Mouse (Mus musculus) gastrocnemius, postnatal 14 days (tissue): ENCODE data around the gene Hsd17b3. TPM values are rescaled to one million over a fixed set of nuclear protein-coding genes. Genes with fewer than 3 reads are reported as not detected.
A peak's percentile ranks its signal among the peaks of the same experiment; 100 is the strongest.
"Not testable (repeated sequence)": the region's sequence is repeated elsewhere in the genome, so short reads cannot be mapped to it uniquely, and the experiment has no call there.

Experiments
- DNase-seq: peaks from one replicate; pipeline ENCODE4 v3.0.0; 2021; ENCODE audit warnings: mixed read lengths
- intact Hi-C: fragments of 180-260 bp; cut with DNase I; formaldehyde crosslinking; loops from one replicate; pipeline ENCODE4 v1.15.1; 2025; ENCODE audit warnings: low total_unique reads
- total RNA-seq, 2 experiments: library from RNA; stranded (reverse); gene quantifications; 2 replicates each; pipeline ENCODE4 v1.2.3; 2021

Gene Hsd17b3
- total RNA-seq, 2 experiments from 2014 or later = not detected

DNA sequence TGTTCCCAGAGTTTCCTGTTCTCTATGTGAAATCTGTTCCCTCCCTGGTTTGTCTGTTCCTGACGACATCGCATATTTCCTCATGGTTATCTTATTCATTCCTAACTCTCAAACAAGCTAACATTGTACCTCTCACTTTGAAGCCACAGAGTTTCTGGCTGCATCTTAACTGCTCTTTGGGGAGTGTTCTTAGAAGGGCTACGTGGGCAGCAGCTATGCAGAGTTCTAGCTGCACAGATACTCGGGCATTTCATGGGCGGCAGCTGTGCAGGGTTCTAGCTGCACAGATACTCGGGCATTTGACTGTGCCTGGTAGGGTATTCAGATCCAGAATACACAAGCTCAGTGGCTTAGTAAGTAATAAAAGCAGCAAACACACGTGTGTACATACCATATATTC is 973 bp downstream of the Hsd17b3 start:
- intact Hi-C loops = no loop called here
- DNase-seq = no peak

DNA sequence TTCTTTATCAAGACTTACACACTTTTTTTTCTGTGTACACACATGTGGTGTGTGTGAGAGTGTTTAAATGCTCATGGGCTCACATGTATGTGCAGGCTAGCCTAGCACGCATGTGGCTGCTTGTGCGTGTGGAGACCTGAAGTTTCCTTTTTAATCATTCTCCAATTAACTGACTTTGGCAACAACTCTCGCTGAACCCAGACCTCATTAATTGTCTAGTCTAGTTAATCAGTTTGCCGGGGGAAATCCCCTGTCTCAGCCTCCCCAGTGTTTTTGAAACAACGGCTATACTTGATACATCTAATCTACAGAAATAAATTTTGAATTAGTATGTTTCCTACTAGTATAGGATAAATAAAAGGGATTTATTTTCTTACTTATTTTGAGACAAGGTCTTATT is 3.0 kb downstream of the Hsd17b3 start:
- intact Hi-C loops = no loop called here

DNA sequence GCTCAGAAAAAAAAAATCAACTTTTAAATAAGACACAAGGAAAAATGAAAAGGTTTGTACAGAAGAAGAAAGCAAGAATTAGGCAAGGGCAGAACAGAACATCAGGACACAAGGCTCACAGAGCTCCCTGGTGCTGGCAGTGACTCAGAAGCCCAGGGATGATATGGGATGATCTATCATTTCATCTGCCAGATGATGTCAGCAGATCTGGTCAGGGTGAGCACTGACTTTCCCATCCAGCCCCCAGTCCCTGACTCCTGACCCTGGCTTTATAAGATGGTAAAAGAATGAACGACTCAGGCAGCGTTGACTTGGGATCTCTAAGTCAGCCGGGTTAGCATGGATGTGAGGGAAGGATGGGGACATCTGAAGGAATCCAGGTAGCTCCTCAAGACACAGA is 5.7 kb downstream of the Hsd17b3 start:
- intact Hi-C loops = no loop called here

More for the DNA sequence above, 3.0 kb downstream of the Hsd17b3 start:
- DNase-seq = no peak

DNA sequence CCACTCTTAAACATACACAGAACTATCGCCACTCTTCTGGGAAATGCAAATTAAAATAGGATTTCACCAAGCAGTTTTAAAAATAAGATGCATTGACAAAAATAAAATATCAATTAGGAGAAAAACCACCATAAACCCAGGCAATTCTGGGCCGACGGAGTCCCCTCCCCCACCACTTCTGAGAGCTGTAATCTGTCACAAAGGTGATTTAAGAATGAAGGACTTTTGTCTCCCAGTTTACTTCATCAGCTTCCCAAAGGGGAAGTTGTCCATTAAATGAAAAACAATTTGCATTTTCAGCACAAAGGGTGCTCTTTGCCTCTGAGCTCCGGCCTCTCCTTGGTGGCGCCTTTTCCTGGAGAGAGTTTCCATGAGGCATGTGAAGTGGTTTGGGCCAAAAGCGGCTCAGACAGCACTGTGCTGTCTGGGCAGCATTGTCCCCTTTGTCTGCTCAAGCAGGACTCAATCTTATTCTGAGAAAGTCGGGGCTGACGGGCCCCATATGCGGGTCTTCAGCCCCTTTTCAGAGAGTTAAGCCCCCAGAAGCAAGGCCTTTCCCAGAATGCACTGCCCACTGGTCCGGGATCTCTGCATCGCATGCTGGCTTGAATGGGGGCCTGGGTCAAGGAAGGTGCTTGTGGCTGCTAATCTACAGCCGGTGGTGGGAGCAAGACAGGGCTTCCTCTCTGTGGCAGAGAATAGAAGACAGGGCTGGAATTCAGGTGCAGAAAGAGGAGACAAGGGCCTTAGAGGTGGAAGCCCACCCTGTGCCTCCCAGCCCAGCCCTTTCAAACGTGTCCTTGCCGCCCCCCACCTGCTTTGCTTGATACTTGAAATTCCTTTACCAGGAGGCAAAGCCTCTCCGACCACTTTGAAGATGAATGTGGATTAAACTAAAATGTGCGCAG is 7.8 kb downstream of the Hsd17b3 start:
- intact Hi-C loops = no loop called here

More for the DNA sequence above, 5.7 kb downstream of the Hsd17b3 start:
- DNase-seq = no peak

DNA sequence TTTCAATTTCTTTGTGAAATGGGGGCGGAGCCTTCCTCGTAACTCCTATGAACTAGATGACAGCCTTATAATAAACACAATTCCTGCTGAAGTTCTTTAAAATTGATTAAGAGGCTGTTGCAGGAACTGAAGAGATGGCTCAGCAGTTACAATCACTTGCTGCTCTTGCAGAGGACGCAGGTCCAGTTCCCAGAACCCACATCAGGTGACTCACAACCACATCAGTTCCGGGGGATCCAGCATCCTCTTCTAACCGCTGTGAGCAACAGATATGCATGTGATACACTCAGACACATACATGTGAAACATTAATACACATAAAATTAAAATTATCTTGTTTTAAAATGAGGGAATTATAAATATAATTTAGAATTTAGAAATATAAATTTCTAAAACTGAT is 11.4 kb downstream of the Hsd17b3 start:
- intact Hi-C loops = no loop called here

More for the DNA sequence above, 7.8 kb downstream of the Hsd17b3 start:
- no peak for DNase-seq

DNA sequence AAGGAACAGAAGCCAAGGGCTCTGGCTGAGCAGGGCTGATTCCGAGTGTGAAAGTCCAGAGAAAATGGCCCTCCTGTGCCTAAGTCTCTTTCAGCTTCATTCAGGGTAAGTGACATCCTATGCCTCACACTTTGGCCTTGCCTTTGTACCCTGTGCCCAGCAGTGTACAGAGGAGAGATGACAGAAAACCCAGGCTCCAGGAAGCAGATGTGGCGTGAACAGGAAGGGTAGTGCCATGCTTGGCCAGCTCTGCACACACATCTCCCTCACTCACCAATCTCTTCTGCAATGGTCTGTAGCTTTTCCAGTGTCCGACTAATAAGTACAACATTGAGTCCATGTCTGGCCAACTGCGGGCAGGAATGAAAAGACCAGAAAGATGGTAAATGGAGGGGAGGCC is 13.0 kb downstream of the Hsd17b3 start:
- intact Hi-C loops = no loop called here
- no peak for DNase-seq

More for the DNA sequence above, 11.4 kb downstream of the Hsd17b3 start:
- no peak for DNase-seq

DNA sequence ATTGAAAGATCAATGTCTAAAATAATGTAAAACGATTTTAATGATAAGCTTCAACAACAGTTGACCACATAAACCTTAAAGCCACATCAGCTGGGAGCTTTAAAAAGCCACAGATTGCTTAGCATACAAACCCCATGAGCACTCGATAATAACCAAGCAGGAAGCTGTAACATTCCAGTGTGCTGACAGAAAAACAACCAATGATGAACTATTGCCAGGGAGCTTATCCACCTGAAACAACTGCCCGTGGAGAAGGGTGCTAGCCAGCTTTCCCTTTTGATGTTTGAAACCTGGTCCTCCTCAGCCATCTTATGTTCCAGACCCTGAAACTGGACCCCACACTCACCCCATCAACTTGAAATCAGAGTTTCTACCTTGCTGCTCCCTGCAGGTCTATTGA is 22.4 kb downstream of the Hsd17b3 start:
- no peak for DNase-seq
- intact Hi-C loops = no loop called here

DNA sequence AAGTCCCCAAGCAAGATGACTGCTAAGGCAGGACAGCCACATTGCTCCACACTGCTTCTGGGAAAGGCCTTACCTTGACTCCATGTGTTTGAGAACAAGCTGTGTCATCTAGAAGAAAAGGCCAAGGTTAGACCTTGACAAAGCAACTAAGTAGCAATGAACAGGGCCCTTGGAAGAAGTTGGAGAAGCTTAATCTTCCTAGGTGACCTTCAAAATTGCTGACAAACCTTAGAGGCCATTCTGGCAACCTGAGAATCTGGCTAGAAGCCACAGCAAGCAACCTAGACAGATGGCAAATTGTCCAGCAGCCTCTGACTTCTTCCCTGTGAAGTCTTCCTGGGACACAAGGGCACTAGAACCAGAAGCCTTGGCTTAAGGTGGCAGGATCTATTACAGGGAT is 24.8 kb downstream of the Hsd17b3 start:
- intact Hi-C loops = no loop called here
- DNase-seq = no peak

DNA sequence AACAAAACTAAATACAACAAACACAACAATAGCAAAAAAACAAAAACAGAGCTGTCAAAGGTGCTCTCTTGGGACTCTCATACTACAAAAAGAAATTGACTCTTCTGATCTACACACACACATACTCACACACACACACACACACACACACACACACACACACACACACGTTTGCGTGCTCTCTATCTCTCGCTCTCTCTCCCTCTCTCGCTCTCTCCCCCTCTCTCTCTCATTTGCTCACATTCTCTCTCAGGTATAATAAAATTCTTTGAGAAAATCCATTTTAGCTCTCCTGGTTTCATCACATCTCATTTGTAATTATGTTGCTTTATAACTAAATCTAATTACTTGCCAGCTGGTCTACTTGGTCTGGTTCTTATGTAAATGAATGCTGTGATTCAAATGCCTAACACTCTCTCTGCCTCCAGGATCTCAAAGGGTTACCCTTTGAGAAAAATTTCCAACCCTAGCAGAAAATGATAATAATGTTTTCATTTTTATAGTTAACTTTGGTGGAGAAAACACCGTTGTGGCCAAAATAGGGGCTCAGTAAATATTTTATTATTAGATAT is 28.0 kb downstream of the Hsd17b3 start:
- no peak for DNase-seq
- intact Hi-C loops = no loop called here

DNA sequence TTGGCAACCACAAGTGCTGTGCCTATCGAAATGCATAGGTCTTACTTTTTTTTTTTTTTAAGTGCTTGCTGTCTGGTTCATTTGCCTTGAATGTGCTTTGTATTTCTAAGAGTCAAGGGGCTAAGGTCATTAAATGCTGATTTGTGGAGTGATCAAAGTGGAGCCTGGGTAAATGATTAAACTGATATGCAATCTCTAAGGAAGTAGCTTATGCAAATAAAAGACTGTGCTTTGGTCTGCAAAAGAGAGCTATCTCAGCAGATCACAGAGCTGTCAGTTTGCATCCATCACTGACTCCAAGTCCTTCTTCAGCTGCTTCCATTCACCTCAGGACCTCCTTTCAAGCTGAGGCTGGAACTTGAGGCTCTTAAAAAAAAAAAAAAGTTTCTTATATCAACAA is 35.1 kb downstream of the Hsd17b3 start:
- intact Hi-C loops = no loop called here
- DNase-seq = no peak

DNA sequence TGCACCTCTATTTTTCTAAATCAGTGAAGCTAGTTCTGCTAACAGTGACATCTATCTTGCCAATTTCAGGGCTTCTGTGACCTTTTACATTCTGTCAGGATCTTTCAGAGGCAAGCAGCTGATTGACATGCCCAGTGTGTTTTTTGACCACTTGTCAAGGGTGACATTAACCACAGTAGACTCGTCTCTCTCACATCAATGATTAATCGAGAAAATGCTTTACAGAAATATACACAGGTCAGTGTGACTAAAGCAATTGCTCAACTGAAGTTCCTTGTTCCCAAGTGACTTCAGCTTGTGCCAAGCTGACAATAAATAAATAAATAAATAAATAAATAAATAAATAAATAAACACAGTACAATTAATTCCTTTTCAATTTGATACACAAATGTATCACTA is 36.7 kb downstream of the Hsd17b3 start:
- intact Hi-C loops, DNase-seq: not testable (repeated sequence)

DNA sequence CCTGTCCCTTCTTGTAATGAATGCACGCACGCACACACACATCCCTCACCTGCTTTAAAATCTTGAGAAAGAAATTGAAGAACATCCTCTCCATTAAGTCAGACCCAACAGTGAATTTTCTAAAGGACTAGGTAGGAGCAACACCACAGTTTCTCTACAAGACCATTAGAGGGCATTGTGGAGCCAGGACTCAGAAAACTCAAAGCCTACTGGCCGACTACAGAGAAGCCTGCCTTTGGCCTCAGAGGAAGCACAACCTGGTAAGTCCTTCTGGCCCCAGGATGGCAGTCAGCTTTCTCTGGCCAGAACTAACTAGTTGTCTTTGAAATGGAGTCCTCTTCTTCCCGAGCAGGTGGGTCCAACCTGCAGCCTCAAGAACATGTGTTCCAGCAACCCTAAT is 38.1 kb downstream of the Hsd17b3 start:
- no peak for DNase-seq
- intact Hi-C loops = no loop called here

DNA sequence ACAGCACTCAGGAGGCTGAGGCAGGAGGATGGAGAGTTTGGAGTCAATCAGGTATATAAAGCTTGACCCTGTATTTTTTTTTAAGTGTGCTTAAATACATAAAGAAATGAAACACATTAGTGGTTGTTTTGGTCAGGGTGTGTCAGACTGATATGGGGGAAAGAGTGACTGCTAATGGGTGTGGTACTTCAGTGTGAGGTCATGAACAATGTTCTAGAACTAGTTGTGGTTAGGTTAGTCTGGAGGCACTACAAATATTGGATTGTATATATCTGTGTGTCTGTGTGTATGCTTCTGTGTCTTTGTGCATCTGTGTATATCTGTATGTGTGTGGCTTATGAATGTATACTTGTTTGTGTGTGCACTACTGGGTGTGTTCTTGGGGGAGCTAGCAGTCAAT is 39.5 kb downstream of the Hsd17b3 start:
- intact Hi-C loops = no loop called here
- no peak for DNase-seq

DNA sequence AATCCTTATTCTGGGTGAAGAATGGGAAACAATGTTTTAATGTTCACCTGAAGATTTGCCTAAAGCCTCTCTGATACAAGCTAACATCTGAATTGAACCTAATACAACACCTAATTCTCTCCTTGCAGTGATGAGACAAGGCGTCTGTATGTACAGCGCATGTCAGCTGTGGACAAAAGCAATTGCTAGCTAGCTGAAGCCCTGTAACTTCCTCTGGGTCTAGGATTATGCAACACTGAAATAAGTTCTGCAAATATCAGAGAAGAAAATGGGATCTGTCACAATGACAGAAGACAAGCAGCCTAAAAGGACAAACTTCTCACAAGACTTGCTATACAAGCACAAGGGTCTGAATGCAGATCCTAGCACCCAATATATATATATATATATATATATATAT is 40.6 kb downstream of the Hsd17b3 start:
- DNase-seq = no peak
- intact Hi-C loops = no loop called here

DNA sequence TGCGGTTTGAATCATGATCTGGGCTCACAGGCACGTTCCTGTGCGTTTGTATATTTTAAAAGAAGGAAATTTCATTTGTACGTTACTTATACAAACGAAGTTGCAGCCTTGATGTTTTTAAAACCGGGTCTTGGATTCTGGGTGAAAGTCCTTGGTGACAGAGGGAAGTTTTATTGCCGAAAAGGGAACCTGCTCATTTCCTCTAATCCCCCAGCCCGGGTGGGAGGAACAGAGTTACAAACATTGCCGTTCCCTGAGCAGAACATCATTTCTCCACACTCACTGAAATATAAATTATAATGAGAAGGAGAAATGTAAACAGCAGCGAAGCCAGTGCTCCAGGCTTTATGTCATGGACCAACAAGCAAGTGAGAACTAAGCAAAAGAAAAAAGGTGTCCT is 49.1 kb downstream of the Hsd17b3 start:
- DNase-seq = no peak

DNA sequence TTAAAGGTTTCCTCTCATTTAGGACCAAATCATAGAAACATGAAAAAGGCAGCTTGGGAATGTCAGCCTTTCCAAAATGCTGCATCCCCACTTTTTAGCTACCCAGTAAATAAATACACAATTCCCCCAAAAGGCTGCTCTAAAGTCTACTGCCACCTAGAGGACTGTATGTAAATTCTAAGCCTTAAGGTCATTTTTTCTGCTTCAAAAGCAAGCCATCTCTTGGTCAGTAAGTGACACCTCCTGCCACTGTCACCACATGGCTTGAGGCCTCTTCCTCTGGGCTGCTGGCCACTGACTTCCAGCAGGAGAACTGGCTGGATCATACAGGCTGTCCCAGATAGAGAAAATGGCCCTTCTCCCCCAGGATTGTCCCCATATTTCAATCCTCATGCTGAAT is 50.9 kb downstream of the Hsd17b3 start:
- intact Hi-C loops = loop anchor here (10.0 kb wide), 2 partner anchors 333 to 463 kb away; partner anchors contain the start of gene Ptch1
- no peak for DNase-seq

More for the DNA sequence above, 49.1 kb downstream of the Hsd17b3 start:
- intact Hi-C loops = loop anchor here (10.0 kb wide), 2 partner anchors 335 to 465 kb away; partner anchors contain the start of gene Ptch1

DNA sequence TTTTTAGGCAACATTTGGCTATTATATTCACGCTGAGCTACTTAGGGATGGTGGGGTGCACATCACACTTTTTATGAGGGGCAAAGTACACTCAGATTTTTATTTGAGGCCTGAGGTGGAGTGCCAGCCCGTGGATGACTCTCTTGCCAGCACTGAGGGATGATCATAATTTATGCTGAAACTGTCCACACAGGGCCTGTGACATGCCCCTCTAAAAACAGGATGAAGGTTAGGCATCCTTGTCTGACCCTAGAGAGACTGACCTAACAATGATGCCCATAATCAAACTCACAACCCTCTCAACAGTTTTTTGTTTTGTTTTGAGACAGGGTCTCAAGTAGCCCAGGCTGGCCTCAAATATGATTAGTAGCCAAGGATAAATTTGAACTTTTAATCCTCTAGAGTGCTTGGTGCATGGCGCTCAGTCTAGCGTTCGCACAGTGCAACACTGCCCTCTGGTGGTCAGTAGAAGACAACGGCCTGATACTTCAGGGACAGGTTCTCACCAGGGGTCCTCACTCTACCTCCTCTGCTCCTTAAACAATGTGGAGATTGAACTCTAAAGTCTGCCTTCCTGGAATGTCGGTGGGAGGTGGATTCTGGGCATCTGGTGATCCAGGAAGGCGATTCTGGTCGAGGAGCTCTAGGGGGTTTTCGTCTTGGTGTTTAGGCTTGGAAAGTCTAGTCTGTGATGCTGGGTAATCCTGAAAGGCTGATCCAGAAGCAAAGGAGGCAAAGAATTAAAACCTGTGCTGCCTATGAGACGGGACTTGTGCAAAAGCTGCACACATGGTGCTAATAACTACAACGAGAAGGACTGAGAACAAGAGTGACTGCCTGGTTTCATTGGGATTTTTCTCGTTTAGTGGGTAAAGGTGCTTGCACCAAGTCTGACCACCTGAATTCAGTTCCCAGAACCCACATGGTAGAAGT is 52.7 kb downstream of the Hsd17b3 start:
- intact Hi-C loops = loop anchor here (10.0 kb wide), 2 partner anchors 332 to 462 kb away; partner anchors contain the start of gene Ptch1

DNA sequence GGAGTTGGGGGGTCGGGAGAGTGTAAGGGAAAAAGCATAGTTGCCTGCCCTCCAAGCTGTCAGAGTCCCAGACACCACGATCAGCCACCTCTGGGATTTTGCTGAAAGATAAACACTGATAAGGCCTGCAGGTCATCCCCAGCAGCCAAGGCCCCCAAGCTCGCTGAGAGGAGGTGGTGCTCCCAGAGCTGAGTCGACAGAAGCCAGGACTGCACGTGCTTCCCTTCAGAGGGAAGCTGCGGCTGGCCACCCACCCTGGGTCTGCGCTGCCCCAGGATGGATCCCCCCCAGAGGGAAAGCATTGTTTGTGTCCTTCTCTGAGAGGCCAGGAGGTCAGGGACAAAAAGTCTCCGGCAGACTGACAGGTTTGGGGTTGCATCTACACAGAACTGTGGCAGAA is 54.0 kb downstream of the Hsd17b3 start:
- intact Hi-C loops = loop anchor here (10.0 kb wide), 2 partner anchors 330 to 460 kb away; partner anchors contain the start of gene Ptch1
- no peak for DNase-seq

More for the DNA sequence above, 52.7 kb downstream of the Hsd17b3 start:
- peak; percentile 59 for DNase-seq

DNA sequence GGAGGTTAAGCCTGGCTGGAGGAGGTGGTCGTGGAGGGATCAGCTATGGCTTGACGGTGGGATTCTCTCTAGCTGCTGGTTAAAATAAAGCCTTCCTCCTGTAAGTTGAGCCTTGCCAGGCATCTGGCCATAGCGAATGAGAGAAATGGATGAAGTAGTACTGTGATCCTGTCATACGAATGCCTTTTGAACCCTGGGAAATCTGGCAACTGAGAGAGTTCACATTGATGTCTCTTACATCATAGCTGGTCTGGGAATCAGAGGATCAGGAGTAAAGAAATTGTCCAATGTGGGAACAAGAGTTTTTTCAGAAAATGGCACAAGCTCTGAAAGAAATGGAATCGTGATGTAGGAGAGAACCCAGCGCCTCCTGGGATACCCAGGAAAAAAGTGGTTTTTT is 55.1 kb downstream of the Hsd17b3 start:
- no peak for DNase-seq
- intact Hi-C loops = loop anchor here (10.0 kb wide), 2 partner anchors 329 to 459 kb away; partner anchors contain the start of gene Ptch1
